Mouse (Mus musculus) stomach, embryonic 16.5 days (tissue): Measurements from ENCODE around the gene Ogt. TPM values are rescaled to one million over a fixed set of nuclear protein-coding genes. Genes with fewer than 3 reads are reported as not detected.
A peak's percentile ranks its signal among the peaks of the same experiment; 100 is the strongest.

Experiments
- ATAC-seq: fragments of 200-750 bp; cut with Nextera tagmentation; 2 replicates; pipeline ENCODE4 v1.8.0; 2017; ENCODE audit warnings: moderate number of reproducible peaks, moderate TSS enrichment; ENCODE audit not compliant: insufficient read depth, low FRiP score
- H3K27ac ChIP-seq: fragments of 300-500 bp; sonication (generic); 2 replicates; pipeline ENCODE4 v1.5.1; 2014; ENCODE audit warnings: low read length
- H3K27me3 ChIP-seq: fragments of 300-500 bp; sonication (generic); 2 replicates; pipeline ENCODE4 v1.6.1; 2014; ENCODE audit warnings: low read length, control low read depth, mixed read lengths; ENCODE audit not compliant: control insufficient read depth, insufficient read depth
- H3K36me3 ChIP-seq: fragments of 300-500 bp; sonication (generic); 2 replicates; pipeline ENCODE4 v1.6.1; 2014; ENCODE audit warnings: low read length; ENCODE audit not compliant: control insufficient read depth, insufficient read depth
- H3K4me1 ChIP-seq: fragments of 300-500 bp; sonication (generic); 2 replicates; pipeline ENCODE4 v1.6.1; 2014; ENCODE audit warnings: low read length, control low read depth, mixed read lengths; ENCODE audit not compliant: control insufficient read depth, insufficient read depth
- H3K4me2 ChIP-seq: fragments of 300-500 bp; sonication (generic); 2 replicates; pipeline ENCODE4 v1.6.1; 2014; ENCODE audit warnings: low read depth, low read length, mixed read lengths
- H3K4me3 ChIP-seq: fragments of 300-500 bp; sonication (generic); replicated peaks from 2 replicates; pipeline ENCODE4 v1.5.1; 2014; ENCODE audit warnings: mild to moderate bottlenecking, low read length
- H3K9ac ChIP-seq: fragments of 300-500 bp; sonication (generic); 2 replicates; pipeline ENCODE4 v1.6.1; 2014; ENCODE audit warnings: low read length
- H3K9me3 ChIP-seq: fragments of 300-500 bp; sonication (generic); replicated peaks from 2 replicates; pipeline ENCODE4 v1.6.1; 2016; ENCODE audit warnings: low read length, control low read depth; ENCODE audit not compliant: control insufficient read depth
- WGBS: fragments of 180-500 bp; shearing (Covaris S2); extraction: QIAGEN DNeasy Blood & Tissue Kit; methylation state at CpG from one replicate; pipeline ENCODE4 v1.1.7; 2014; 5-methylcytosine and 5-hydroxymethylcytosine counted together
- polyA plus RNA-seq: library from polyadenylated mRNA; unstranded; fragments of >200 nt; fragmentation: Nextera tagmentation; extraction: Ambion mirVana; gene quantifications from 2 replicates; pipeline ENCODE4 v1.2.1, GENCODE M21; 2015

Ogt gene
- polyA plus RNA-seq, 1 experiment from 2014 or later, result 149 TPM

GRCm38 (mm10) chrX:101640194-101641160 is 617 bp downstream of the Ogt start:
- H3K4me2 ChIP-seq, result peak overlapping the region; percentile 66
- peak overlapping the region; percentile 54 for H3K4me3 ChIP-seq
- peak overlapping the region; percentile 87 for H3K27ac ChIP-seq
- no peaks in the 10 kb centered on the region for H3K4me1 ChIP-seq
- no peaks in the 10 kb centered on the region for H3K9me3 ChIP-seq
- no peaks in the 10 kb centered on the region for H3K36me3 ChIP-seq
- H3K9ac ChIP-seq, result peak overlapping the region; percentile 84
- no peaks in the 10 kb centered on the region; the same call in 1 of the 2 replicates for H3K27me3 ChIP-seq
- WGBS, result 11% methylated on average over 45 of the region's 45 CpGs
- peak; percentile 26; the same call in 1 of the 2 replicates for ATAC-seq

- ATAC-seq, result no peak
- Histone ChIP-seq H3K4me3 (peak overlapping the region; percentile 54), H3K9ac (peak overlapping the region; percentile 84), H3K27me3 (no peaks in the 10 kb centered on the region; the same call in 1 of the 2 replicates), H3K9me3 (no peaks in the 10 kb centered on the region), H3K4me1 (no peaks in the 10 kb centered on the region), H3K36me3 (no peaks in the 10 kb centered on the region), H3K4me2 (peak overlapping the region; percentile 66), H3K27ac (peak overlapping the region; percentile 87; the same call in 1 of the 2 replicates)
- 11% methylated on average over 6 of the region's 6 CpGs for WGBS
Observed at GRCm38 (mm10) chrX:101641161-101641530, 1.3 kb downstream of the Ogt start.

- Histone ChIP-seq H3K36me3 (no peaks in the 10 kb centered on the region), H3K27ac (no peak overlapping the region; the same call in 1 of the 2 replicates), H3K27me3 (no peaks in the 10 kb centered on the region; the same call in 1 of the 2 replicates), H3K9me3 (no peaks in the 10 kb centered on the region), H3K4me1 (no peaks in the 10 kb centered on the region), H3K4me3 (peak overlapping the region; percentile 54), H3K4me2 (peak overlapping the region; percentile 66), H3K9ac (peak overlapping the region; percentile 47)
- ATAC-seq, result no peak
- 13% methylated on average over 5 of the region's 5 CpGs for WGBS
Observed at GRCm38 (mm10) chrX:101642091-101642490, 2.2 kb downstream of the Ogt start.

- 53% methylated on average over 2 of the region's 2 CpGs for WGBS
- H3K4me1 ChIP-seq, result no peaks in the 10 kb centered on the region
Observed at GRCm38 (mm10) chrX:101645286-101645685, 5.4 kb downstream of the Ogt start.

GRCm38 (mm10) chrX:101646621-101647020 is 6.8 kb downstream of the Ogt start:
- Histone ChIP-seq H3K27ac (no peak overlapping the region), H3K4me1 (no peaks in the 10 kb centered on the region), H3K27me3 (no peaks in the 10 kb centered on the region), H3K36me3 (0 out of 2 replicates have a peak, but pooled peaks cover 3% of the 10 kb centered on the region), H3K4me3 (no peak overlapping the region), H3K4me2 (no peak overlapping the region), H3K9ac (no peak overlapping the region), H3K9me3 (no peaks in the 10 kb centered on the region)
- WGBS, result 64% methylated on average over 5 of the region's 5 CpGs
- ATAC-seq, result no peak

More at GRCm38 (mm10) chrX:101645286-101645685, 5.4 kb downstream of the Ogt start:
- H3K4me3 ChIP-seq, result no peak overlapping the region
- no peak overlapping the region for H3K9ac ChIP-seq
- H3K4me2 ChIP-seq, result no peak overlapping the region
- no peak for ATAC-seq
- no peaks in the 10 kb centered on the region; the same call in 1 of the 2 replicates for H3K27me3 ChIP-seq
- H3K9me3 ChIP-seq, result no peaks in the 10 kb centered on the region
- H3K36me3 ChIP-seq, result no peaks in the 10 kb centered on the region
- H3K27ac ChIP-seq, result no peak overlapping the region

GRCm38 (mm10) chrX:101695686-101696085 is 55.8 kb downstream of the Ogt start:
- no peak for ATAC-seq
- H3K4me3 ChIP-seq, result no peak overlapping the region
- H3K9ac ChIP-seq, result no peak overlapping the region
- no peaks in the 10 kb centered on the region for H3K4me1 ChIP-seq
- peaks cover 26% of the 10 kb centered on the region for H3K9me3 ChIP-seq
- WGBS, result 92% methylated on average over 27 of the region's 27 CpGs
- H3K4me2 ChIP-seq, result no peak overlapping the region
- no peak overlapping the region for H3K27ac ChIP-seq
- no peaks in the 10 kb centered on the region for H3K27me3 ChIP-seq
- no peaks in the 10 kb centered on the region for H3K36me3 ChIP-seq

- H3K27ac ChIP-seq, result no peak overlapping the region
- no peak for ATAC-seq
- peaks cover 26% of the 10 kb centered on the region for H3K9me3 ChIP-seq
- no peak overlapping the region for H3K4me2 ChIP-seq
- no peaks in the 10 kb centered on the region for H3K27me3 ChIP-seq
- no peak overlapping the region for H3K4me3 ChIP-seq
- H3K4me1 ChIP-seq, result no peaks in the 10 kb centered on the region
- H3K36me3 ChIP-seq, result no peaks in the 10 kb centered on the region
- 70% methylated on average over 45 of the region's 54 CpGs for WGBS
- no peak overlapping the region for H3K9ac ChIP-seq
Observed at GRCm38 (mm10) chrX:101697537-101697936, 57.7 kb downstream of the Ogt start.

GRCm38 (mm10) chrX:101698232-101698631 is 58.4 kb downstream of the Ogt start:
- ATAC-seq, result no peak
- Histone ChIP-seq H3K4me2 (no peak overlapping the region), H3K9ac (no peak overlapping the region), H3K27ac (no peak overlapping the region), H3K36me3 (no peaks in the 10 kb centered on the region), H3K9me3 (peaks cover 26% of the 10 kb centered on the region), H3K4me3 (no peak overlapping the region), H3K4me1 (no peaks in the 10 kb centered on the region), H3K27me3 (no peaks in the 10 kb centered on the region)
- 65% methylated on average over 23 of the region's 23 CpGs for WGBS

- Histone ChIP-seq H3K9me3 (no peaks in the 10 kb centered on the region), H3K27me3 (no peaks in the 10 kb centered on the region), H3K4me1 (no peaks in the 10 kb centered on the region), H3K4me3 (no peak overlapping the region), H3K27ac (no peak overlapping the region), H3K4me2 (no peak overlapping the region), H3K36me3 (no peaks in the 10 kb centered on the region), H3K9ac (no peak overlapping the region)
- WGBS, result 78% methylated on average over 7 of the region's 7 CpGs
- ATAC-seq, result no peak
Observed at GRCm38 (mm10) chrX:101705111-101705510, 65.3 kb downstream of the Ogt start.
